Mouse (Mus musculus): ENCODE results near the gene Gm14393.
"Not testable (repeated sequence)": the region's sequence is repeated elsewhere in the genome, so short reads cannot be mapped to it uniquely, and the experiment has no call there.

Gm14393 gene

GRCm38 (mm10) chr2:175067681-175068261 is at the start of gene Gm14393:
Gene Gm14393 (minus strand): TSS chr2:175067781.
- DNase-seq = not testable (repeated sequence)

GRCm38 (mm10) chr2:175044268-175044667 is 23.3 kb downstream of the Gm14393 start:
- DNase-seq = not testable (repeated sequence)
